Mouse (Mus musculus): Measurements from ENCODE around the gene Ctnnbl1.

DNA sequence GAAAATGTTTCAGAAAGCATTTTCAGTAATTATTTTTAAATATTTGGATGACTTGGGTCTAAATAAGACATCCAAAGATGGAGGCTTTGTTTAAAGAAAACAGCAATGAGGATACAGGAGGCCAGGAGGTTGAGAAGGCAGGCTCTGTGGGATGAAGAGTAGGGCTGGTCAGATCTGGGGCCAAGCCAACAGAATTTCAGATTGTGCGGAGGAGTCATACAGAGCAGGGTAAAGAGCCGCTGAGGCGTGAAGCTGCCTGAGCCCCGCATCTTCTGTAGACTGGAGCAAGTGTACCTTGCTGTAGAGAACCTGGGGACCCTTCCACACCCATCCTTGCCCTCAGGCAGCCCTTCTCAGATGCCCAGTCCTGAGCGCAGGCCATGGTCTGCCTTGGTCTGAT is 65.5 kb downstream of the Ctnnbl1 start:
- TF ChIP-seq POLR2A (IDR thresholded peaks at IDR 0.05; ENCODE audit: borderline replicate concordance, extremely low read depth, insufficient read depth, insufficient read length, poor library complexity, severe bottlenecking) (no peak), CTCF (IDR thresholded peaks at IDR 0.05; ENCODE audit: borderline replicate concordance, extremely low read depth, insufficient read depth, insufficient read length) (no peak)
